Mouse (Mus musculus) urinary bladder, postnatal 0 days (tissue): ENCODE measurements around the gene Adamts10. TPM values are rescaled to one million over a fixed set of nuclear protein-coding genes. Genes with fewer than 3 reads are reported as not detected.

Experiments
- polyA plus RNA-seq: library from polyadenylated mRNA; unstranded; fragments of >200 nt; fragmentation: Nextera tagmentation; extraction: Ambion mirVana; gene quantifications from 2 replicates; pipeline ENCODE4 v1.2.1, GENCODE M21; 2015

The Adamts10 gene
- polyA plus RNA-seq: 27.9 and 29.0 TPM in 2 replicates

GRCm38 (mm10) chr17:33523918-33524755, at the start of gene Adamts10:
TSS of gene Adamts10 (plus strand) at chr17:33524204.

GRCm38 (mm10) chr17:33555223-33555855, 31.3 kb downstream of the Adamts10 start, which contains the start of gene Myo1f:
TSS of gene Myo1f (plus strand) at chr17:33555707.

Other genes starting within 250 kb of the Adamts10 start
- gene Zfp955b, start 234.7 kb upstream of the Adamts10 start, polyA plus RNA-seq: 4.9 TPM in 2 replicates
- gene Zfp81, start 165.3 kb upstream of the Adamts10 start, polyA plus RNA-seq: 4.5 and 4.7 TPM in 2 replicates
- 3.4 and 3.7 TPM in 2 replicates for gene Zfp101, start 129.6 kb upstream of the Adamts10 start, polyA plus RNA-seq
- gene Actl9, start 91.3 kb upstream of the Adamts10 start, polyA plus RNA-seq: 0.11 TPM in 1 of 2 replicates, not detected in the other
- gene Myo1f, start 31.5 kb downstream of the Adamts10 start, polyA plus RNA-seq: 3.3 and 6.8 TPM in 2 replicates
- 31.3 and 32.4 TPM in 2 replicates for gene Zfp414, start 104.9 kb downstream of the Adamts10 start, polyA plus RNA-seq
- 0.41 and 1.3 TPM in 2 replicates for gene Pram1, start 113.9 kb downstream of the Adamts10 start, polyA plus RNA-seq
- gene Hnrnpm, start 162.7 kb downstream of the Adamts10 start, polyA plus RNA-seq: 109 and 132 TPM in 2 replicates
- 87.0 and 101 TPM in 2 replicates for gene March2, start 194.5 kb downstream of the Adamts10 start, polyA plus RNA-seq
- gene Rab11b, start 236.3 kb downstream of the Adamts10 start, polyA plus RNA-seq: 246 and 249 TPM in 2 replicates